Mouse (Mus musculus) megakaryocyte, embryonic 14.5 days (primary cell): ENCODE results near the gene Fgfbp3. TPM values are rescaled to one million over a fixed set of nuclear protein-coding genes. Genes with fewer than 3 reads are reported as not detected.
"Not testable (repeated sequence)": the region's sequence is repeated elsewhere in the genome, so short reads cannot be mapped to it uniquely, and the experiment has no call there.

Experiments
- H3K27me3 ChIP-seq: replicated peaks from 2 replicates; pipeline ENCODE3; 2012; ENCODE audit warnings: inconsistent platforms
- H3K36me3 ChIP-seq: replicated peaks from 2 replicates; pipeline ENCODE3; 2012; ENCODE audit warnings: low read length, inconsistent platforms, mixed read lengths
- H3K4me1 ChIP-seq: 2 replicates; pipeline ENCODE4 v1.6.1; 2012; ENCODE audit warnings: inconsistent platforms
- H3K4me3 ChIP-seq: replicated peaks from 2 replicates; pipeline ENCODE3; 2012; ENCODE audit warnings: moderate library complexity, mild to moderate bottlenecking, inconsistent platforms
- H3K9me3 ChIP-seq: 2 replicates; pipeline ENCODE4 v1.6.1; 2012; ENCODE audit warnings: inconsistent platforms
- FLI1 ChIP-seq: IDR thresholded peaks from 2 replicates; pipeline ENCODE4 v1.6.1; 2012; ENCODE audit warnings: low read length, inconsistent platforms, mixed read lengths
- GATA1 ChIP-seq: IDR thresholded peaks from 3 replicates; pipeline ENCODE4 v1.6.1; 2012; ENCODE audit warnings: mixed read lengths, low read length, inconsistent platforms, borderline replicate concordance
- polyA plus RNA-seq: library from polyadenylated mRNA; stranded (reverse); fragments of >175 nt; gene quantifications from 2 replicates; pipeline ENCODE4 v1.2.3, GENCODE M21; 2012; ENCODE audit warnings: low replicate concordance; ENCODE audit not compliant: insufficient read depth

The Fgfbp3 gene
- 3.0 and 12.2 TPM in 2 replicates for polyA plus RNA-seq

DNA sequence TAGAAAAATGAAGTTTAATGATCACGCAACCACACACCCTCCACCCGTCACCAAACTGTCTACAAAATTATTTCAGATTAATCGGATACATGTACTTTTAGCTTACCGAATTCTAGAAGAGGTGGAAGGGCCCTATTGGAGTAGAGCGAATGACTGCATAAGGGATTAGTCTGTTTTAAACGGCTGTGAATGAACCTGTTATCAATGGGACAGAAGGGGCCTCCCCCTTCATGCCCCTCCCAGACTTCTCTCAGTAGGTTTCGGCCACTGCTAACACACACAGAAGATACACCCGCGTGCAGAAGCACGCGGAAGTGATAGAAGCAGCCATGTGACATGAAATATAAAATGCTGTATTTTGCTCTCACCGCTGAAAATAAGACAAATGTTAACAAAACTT lies at the start of gene Fgfbp3:
TSS of gene Fgfbp3 (minus strand) at position 150 of the 400 bp plus-strand sequence.
- TF ChIP-seq FLI1, result no peak
- no peak for TF ChIP-seq GATA1
- Histone ChIP-seq H3K36me3 (no peaks in the 10 kb centered on the region), H3K9me3 (no peaks in the 10 kb centered on the region), H3K4me1 (peaks cover 29% of the 10 kb centered on the region), H3K4me3 (peak within 1 kb of the TSS; percentile 94), H3K27me3 (peaks cover 13% of the 10 kb centered on the region)

DNA sequence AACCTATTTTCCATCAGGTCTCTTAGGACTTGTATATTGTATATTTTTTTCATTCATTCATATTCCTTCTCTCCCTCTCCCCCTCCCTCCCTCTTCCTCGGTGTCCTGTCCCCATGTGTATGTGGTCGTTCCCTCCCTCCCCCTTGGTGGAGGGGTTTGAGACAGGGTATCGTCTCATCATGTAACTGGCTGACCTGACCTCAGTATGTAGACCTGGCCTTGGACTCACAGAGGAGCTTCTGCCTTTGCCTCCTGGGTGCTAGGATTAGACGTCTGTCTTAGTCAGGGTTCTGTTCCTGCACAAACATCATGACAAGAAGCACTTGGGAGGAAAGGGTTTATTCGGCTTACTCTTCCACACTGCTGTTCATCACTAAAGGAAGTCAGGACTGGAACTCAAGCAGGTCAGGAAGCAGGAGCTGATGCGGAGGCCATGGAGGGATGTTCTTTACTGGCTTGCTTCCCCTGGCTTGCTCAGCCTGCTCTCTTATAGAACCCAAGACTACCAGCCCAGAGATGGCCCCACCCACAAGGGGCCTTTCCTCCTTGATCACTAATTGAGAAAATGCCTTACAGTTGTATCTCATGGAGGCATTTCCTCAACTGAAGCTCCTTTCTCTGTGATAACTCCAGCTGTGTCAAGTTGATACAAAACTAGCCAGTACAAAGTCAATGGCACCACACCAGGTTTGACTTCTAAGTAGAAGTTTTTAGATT lies 43.3 kb upstream of the Fgfbp3 start:
- H3K4me3 ChIP-seq, H3K27me3 ChIP-seq, H3K9me3 ChIP-seq, H3K4me1 ChIP-seq: not testable (repeated sequence)
- peaks cover 90% of the 10 kb centered on the region for H3K36me3 ChIP-seq

GRCm38 (mm10) chr19:36961320-36961719 lies 41.9 kb upstream of the Fgfbp3 start:
- Histone ChIP-seq H3K36me3 (peaks cover 88% of the 10 kb centered on the region), H3K4me3 (no peak overlapping the region), H3K4me1 (peaks cover 16% of the 10 kb centered on the region), H3K9me3 (no peaks in the 10 kb centered on the region), H3K27me3 (no peaks in the 10 kb centered on the region)
- TF ChIP-seq GATA1, result no peak
- no peak for TF ChIP-seq FLI1

DNA sequence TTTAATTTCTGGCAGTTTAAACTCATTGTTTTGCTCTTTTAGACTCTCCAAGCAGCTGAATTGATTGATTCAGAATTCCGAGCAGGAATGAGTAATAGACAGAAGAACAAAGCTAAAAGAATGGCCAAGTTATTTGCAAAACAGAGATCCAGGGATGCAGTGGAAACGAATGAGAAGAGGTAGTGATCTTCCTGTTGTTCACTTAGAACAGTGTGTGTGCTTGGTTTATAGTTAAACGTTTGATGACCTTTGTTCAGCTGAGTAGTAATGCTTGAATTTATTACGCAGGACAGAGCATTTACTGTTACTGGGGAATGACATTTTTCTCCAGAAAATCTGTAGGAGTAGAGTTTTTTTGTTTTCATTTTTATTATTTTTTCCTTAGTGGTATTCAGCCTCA lies 38.9 kb upstream of the Fgfbp3 start:
- Histone ChIP-seq H3K4me1 (peaks cover 34% of the 10 kb centered on the region), H3K36me3 (peaks cover 71% of the 10 kb centered on the region), H3K4me3 (no peak overlapping the region), H3K9me3 (no peaks in the 10 kb centered on the region), H3K27me3 (no peaks in the 10 kb centered on the region)
- TF ChIP-seq GATA1 (no peak), FLI1 (no peak)

- Histone ChIP-seq H3K4me3 (no peak overlapping the region), H3K4me1 (peaks cover 44% of the 10 kb centered on the region), H3K27me3 (no peaks in the 10 kb centered on the region), H3K9me3 (no peaks in the 10 kb centered on the region), H3K36me3 (peaks cover 56% of the 10 kb centered on the region)
- TF ChIP-seq GATA1, result no peak
- no peak for TF ChIP-seq FLI1
Observed at GRCm38 (mm10) chr19:36953637-36954206, 34.3 kb upstream of the Fgfbp3 start.

DNA sequence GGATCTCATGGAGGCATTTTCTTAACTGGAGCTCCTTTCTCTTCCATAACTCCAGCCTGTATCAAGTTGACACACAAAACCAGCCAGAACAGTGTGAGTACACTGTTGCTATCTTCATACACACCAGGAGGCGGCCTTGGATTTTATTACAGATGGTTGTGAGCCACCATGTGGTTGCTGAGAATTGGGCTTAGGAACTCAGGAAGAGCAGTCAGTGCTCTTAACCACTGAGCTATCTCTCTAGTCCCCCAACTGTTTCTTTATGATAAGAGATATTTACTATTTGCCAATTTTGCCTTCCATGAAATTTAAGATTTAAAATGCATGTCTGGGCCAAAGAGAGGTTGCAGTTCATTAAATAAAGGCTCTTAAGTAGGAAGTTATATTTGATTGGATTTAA lies 20.6 kb upstream of the Fgfbp3 start:
- TF ChIP-seq FLI1 (no peak), GATA1 (no peak)
- Histone ChIP-seq H3K9me3 (peaks cover 3% of the 10 kb centered on the region; the same call in 1 of the 2 replicates), H3K27me3 (no peaks in the 10 kb centered on the region), H3K4me3 (no peak overlapping the region), H3K4me1 (peaks cover 33% of the 10 kb centered on the region), H3K36me3 (peaks cover 20% of the 10 kb centered on the region)

- Histone ChIP-seq H3K4me1 (peaks cover 37% of the 10 kb centered on the region), H3K9me3 (peaks cover 3% of the 10 kb centered on the region; the same call in 1 of the 2 replicates), H3K36me3 (peaks cover 16% of the 10 kb centered on the region), H3K27me3 (no peaks in the 10 kb centered on the region), H3K4me3 (no peak overlapping the region)
- no peak for TF ChIP-seq FLI1
Observed at GRCm38 (mm10) chr19:36938008-36938407, 18.6 kb upstream of the Fgfbp3 start.

GRCm38 (mm10) chr19:36936285-36936684 lies 16.9 kb upstream of the Fgfbp3 start:
- peaks cover 3% of the 10 kb centered on the region; the same call in 1 of the 2 replicates for H3K9me3 ChIP-seq
- H3K4me1 ChIP-seq, result peaks cover 53% of the 10 kb centered on the region
- H3K4me3 ChIP-seq, result no peak overlapping the region
- TF ChIP-seq GATA1 (no peak), FLI1 (no peak)
- H3K36me3 ChIP-seq, result peaks cover 16% of the 10 kb centered on the region
- H3K27me3 ChIP-seq, result no peaks in the 10 kb centered on the region

- Histone ChIP-seq H3K9me3 (no peaks in the 10 kb centered on the region), H3K36me3 (peaks cover 11% of the 10 kb centered on the region), H3K27me3 (no peaks in the 10 kb centered on the region), H3K4me3 (peak overlapping the region; percentile 77), H3K4me1 (peaks cover 66% of the 10 kb centered on the region)
- TF ChIP-seq FLI1 (no peak), GATA1 (no peak)
Observed at GRCm38 (mm10) chr19:36932613-36933012, 13.2 kb upstream of the Fgfbp3 start.

DNA sequence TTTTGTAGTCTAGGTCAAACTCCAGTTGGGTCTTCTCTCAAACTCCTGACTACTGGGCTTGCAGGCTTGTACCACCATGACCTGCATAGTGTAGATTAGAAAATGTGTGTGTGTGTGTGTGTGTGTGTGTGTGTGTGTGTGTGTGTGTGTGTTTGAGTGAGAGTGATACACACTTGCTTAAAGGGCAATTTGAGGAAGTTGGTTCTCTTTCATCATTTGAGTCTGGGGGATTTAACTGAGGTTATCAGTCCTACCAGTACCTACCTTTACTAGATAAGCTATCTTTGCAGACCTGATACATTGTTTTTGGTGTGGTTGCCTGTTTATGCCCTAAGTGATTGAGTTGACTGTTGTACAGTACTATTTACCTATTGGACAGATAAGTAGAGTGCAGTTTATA lies 12.7 kb upstream of the Fgfbp3 start:
- peaks cover 69% of the 10 kb centered on the region for H3K4me1 ChIP-seq
- no peaks in the 10 kb centered on the region for H3K9me3 ChIP-seq
- no peaks in the 10 kb centered on the region for H3K27me3 ChIP-seq
- TF ChIP-seq GATA1, result no peak
- no peak overlapping the region for H3K4me3 ChIP-seq
- H3K36me3 ChIP-seq, result peaks cover 11% of the 10 kb centered on the region
